Mouse (Mus musculus): ENCODE measurements around the gene Ncoa6.

GRCm38 (mm10) chr2:155490998-155491397 is 17.3 kb upstream of the Ncoa6 start:
- TF ChIP-seq CTCF (IDR thresholded peaks at IDR 0.05; ENCODE audit: extremely low read depth, insufficient read depth, low read length) (no peak), POLR2A (IDR thresholded peaks at IDR 0.05; ENCODE audit: extremely low read depth, insufficient read depth, low read length) (no peak)
